Mouse (Mus musculus) olfactory bulb, adult 2 months (tissue): ENCODE data around the gene AA986860.

Source experiments
- CTCF ChIP-seq: fragments of 200-500 bp; IDR thresholded peaks from 2 replicates; pipeline ENCODE4 v1.5.1; 2012; ENCODE audit warnings: low read depth, mild to moderate bottlenecking, low read length, moderate library complexity; ENCODE audit not compliant: insufficient read depth
- POLR2A ChIP-seq: fragments of 200-500 bp; IDR thresholded peaks from 2 replicates; pipeline ENCODE4 v1.6.1; 2012; ENCODE audit warnings: mild to moderate bottlenecking, low read depth, low read length, moderate library complexity; ENCODE audit not compliant: insufficient read depth

- no peak for TF ChIP-seq CTCF
- no peak for TF ChIP-seq POLR2A
These were observed 7.6 kb upstream of the AA986860 start for GRCm38 (mm10) chr1:130724206-130724605.
